Mouse (Mus musculus) embryonic facial prominence, embryonic 11.5 days (tissue): ENCODE data around the gene Rom1. TPM values are rescaled to one million over a fixed set of nuclear protein-coding genes. Genes with fewer than 3 reads are reported as not detected.

ENCODE experiments used
- ATAC-seq: fragments of 200-750 bp; cut with Nextera tagmentation; replicated peaks from 2 replicates; pipeline ENCODE4 v1.8.0; 2017; ENCODE audit warnings: low read depth; ENCODE audit not compliant: insufficient number of reproducible peaks, low FRiP score, low TSS enrichment
- DNase-seq: peaks from one replicate; pipeline ENCODE4 v3.0.0-alpha.2; 2015; ENCODE audit warnings: low spot score
- H3K27ac ChIP-seq: fragments of 300-500 bp; sonication (generic); replicated peaks from 2 replicates; pipeline ENCODE4 v1.5.1; 2014; ENCODE audit warnings: mild to moderate bottlenecking, low read depth, low read length, control low read depth
- H3K27me3 ChIP-seq: fragments of 300-500 bp; sonication (generic); 2 replicates; pipeline ENCODE4 v1.6.1; 2014; ENCODE audit warnings: mild to moderate bottlenecking, low read length, moderate library complexity, mixed read lengths; ENCODE audit not compliant: control insufficient read depth, insufficient read depth
- H3K36me3 ChIP-seq: fragments of 300-500 bp; sonication (generic); replicated peaks from 2 replicates; pipeline ENCODE4 v1.6.1; 2014; ENCODE audit warnings: low read depth, mild to moderate bottlenecking, low read length, moderate library complexity, mixed read lengths; ENCODE audit not compliant: control insufficient read depth, insufficient read depth
- H3K4me1 ChIP-seq: fragments of 300-500 bp; sonication (generic); 2 replicates; pipeline ENCODE4 v1.6.1; 2014; ENCODE audit warnings: low read length, mixed read lengths; ENCODE audit not compliant: control insufficient read depth, insufficient read depth
- H3K4me2 ChIP-seq: fragments of 300-500 bp; sonication (generic); 2 replicates; pipeline ENCODE4 v1.6.1; 2014; ENCODE audit warnings: low read depth, mild to moderate bottlenecking, control low read depth, low read length, moderate library complexity
- H3K4me3 ChIP-seq: fragments of 300-500 bp; sonication (generic); 2 replicates; pipeline ENCODE4 v1.5.1; 2014; ENCODE audit warnings: low read depth, low read length, control low read depth
- H3K9ac ChIP-seq: fragments of 300-500 bp; sonication (generic); replicated peaks from 2 replicates; pipeline ENCODE4 v1.6.1; 2014; ENCODE audit warnings: mild to moderate bottlenecking, control low read depth, low read length
- H3K9me3 ChIP-seq: fragments of 300-500 bp; sonication (generic); replicated peaks from 2 replicates; pipeline ENCODE4 v1.6.1; 2016; ENCODE audit warnings: mild to moderate bottlenecking, low read length, inconsistent platforms, mixed read lengths; ENCODE audit not compliant: control insufficient read depth
- WGBS: fragments of 180-500 bp; shearing (Covaris S2); extraction: QIAGEN DNeasy Blood & Tissue Kit; methylation state at CpG from one replicate; pipeline ENCODE4 v1.1.7; 2014; 5-methylcytosine and 5-hydroxymethylcytosine counted together
- polyA plus RNA-seq: library from polyadenylated mRNA; unstranded; fragments of >200 nt; fragmentation: Nextera tagmentation; extraction: Ambion mirVana; gene quantifications from 2 replicates; pipeline ENCODE4 v1.2.1, GENCODE M21; 2014

The Rom1 gene
- polyA plus RNA-seq, 1 experiment from 2014 or later: 0.81 TPM

DNA sequence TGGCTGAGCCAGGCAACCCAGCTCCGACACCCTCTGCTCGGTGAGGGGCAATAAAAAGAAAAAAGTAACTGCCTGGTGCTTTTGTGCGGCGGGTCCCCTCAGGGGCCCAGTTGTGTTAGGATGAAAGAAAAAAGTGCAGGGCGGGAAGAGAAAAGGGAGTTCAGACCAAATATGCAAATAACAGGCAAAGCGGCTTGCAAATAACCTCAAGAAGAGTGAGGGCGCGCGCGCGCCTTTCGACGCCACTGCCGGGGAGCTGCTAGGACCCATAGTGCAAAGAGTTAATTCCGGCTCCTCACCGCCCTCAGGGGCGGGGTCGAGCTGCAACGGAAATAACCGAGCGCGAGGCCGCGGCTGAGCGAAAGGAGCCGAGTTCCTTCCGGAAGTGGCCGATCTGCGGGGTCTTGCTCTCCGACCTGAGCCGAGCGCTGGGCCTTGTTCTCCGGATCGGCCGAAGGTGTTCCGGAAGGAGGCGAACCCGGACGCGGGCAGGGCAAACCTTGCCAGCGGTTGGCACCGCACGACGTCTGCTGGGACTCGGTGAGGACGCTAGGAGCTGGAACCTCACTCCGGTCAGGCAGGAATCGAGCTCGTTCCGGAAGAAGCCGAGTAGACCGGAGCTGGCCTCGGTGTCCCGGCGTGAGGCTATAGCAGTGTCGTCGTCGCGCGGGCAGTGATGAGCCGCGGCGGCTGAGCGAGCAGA, 12.5 kb upstream of the Rom1 start, which contains the start of gene Mta2:
Mta2 (plus strand) TSS at position 361 of the 703 bp plus-strand sequence.
- peaks cover 14% of the 10 kb centered on the region for H3K36me3 ChIP-seq
- peak within 1 kb of the TSS; percentile 59 for H3K4me2 ChIP-seq
- peak within 1 kb of the TSS; percentile 99 for H3K9ac ChIP-seq
- under 1% methylated on average over 64 of the region's 64 CpGs for WGBS
- peak within 1 kb of the TSS; percentile 97 for H3K27ac ChIP-seq
- H3K4me1 ChIP-seq: peaks cover 3% of the 10 kb centered on the region; the same call in 1 of the 2 replicates
- peak within 1 kb of the TSS; percentile 97 for H3K4me3 ChIP-seq
- DNase-seq (peak; percentile 98), ATAC-seq (peak; percentile 89)
- H3K27me3 ChIP-seq: no peaks in the 10 kb centered on the region
- H3K9me3 ChIP-seq: no peaks in the 10 kb centered on the region

DNA sequence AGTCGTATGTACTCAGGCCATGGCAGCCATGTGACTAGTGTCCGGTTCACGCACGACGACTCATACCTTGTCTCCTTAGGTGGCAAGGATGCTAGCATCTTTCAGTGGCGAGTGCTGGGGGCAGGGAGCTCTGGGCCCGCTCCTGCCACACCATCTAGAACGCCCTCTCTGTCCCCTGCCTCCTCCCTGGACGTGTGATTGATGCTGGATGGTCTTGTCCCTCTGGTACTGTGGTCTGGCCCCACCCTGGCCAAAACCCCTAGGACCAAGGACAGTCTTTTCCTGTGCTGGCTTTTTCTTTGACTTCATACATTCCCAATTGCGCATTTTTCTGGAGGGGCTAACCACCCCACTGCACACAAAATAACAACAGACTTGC, 12.0 kb upstream of the Rom1 start:
- Histone ChIP-seq H3K9me3 (no peaks in the 10 kb centered on the region), H3K4me1 (peaks cover 3% of the 10 kb centered on the region; the same call in 1 of the 2 replicates), H3K4me2 (peak overlapping the region; percentile 59), H3K9ac (peak overlapping the region; percentile 99), H3K36me3 (peaks cover 10% of the 10 kb centered on the region), H3K27ac (no peak overlapping the region), H3K27me3 (no peaks in the 10 kb centered on the region), H3K4me3 (peak overlapping the region; percentile 97)
- WGBS: 42% methylated on average over 10 of the region's 10 CpGs
- ATAC-seq (peak; percentile 36), DNase-seq (no peak)

DNA sequence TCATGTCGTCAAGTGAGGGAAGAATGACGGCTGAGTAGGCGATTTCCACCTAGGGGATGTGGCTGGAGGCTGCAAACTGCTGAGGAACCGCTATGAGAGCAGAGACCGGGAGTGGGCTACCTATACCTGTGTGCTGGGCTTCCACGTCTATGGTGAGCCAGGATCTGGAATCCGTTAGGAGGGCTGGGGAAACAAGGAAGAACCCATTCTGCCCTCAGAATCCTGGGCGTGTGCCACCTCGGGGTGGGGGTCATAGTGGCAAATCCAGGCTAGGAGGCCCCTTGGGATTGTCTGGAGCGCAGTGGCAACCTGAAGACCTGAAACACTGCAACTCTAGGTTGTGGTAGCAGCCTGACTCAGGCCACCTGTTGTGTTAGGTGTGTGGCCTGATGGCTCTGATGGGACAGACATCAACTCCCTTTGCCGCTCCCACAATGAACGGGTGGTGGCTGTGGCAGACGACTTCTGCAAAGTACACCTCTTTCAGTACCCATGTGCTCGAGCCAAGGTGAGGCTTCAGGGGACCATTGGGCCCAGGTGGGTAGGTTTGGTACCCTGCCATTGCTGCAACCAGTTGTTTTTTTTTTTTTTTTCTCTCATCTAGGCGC, 11.5 kb upstream of the Rom1 start:
- peaks cover 3% of the 10 kb centered on the region; the same call in 1 of the 2 replicates for H3K4me1 ChIP-seq
- H3K36me3 ChIP-seq: peaks cover 8% of the 10 kb centered on the region; the same call in 1 of the 2 replicates
- no peak overlapping the region; the same call in 1 of the 2 replicates for H3K9ac ChIP-seq
- no peak for ATAC-seq
- no peaks in the 10 kb centered on the region for H3K27me3 ChIP-seq
- DNase-seq: no peak
- 79% methylated on average over 15 of the region's 15 CpGs for WGBS
- no peak overlapping the region for H3K4me2 ChIP-seq
- H3K4me3 ChIP-seq: no peak overlapping the region; the same call in 1 of the 2 replicates
- H3K27ac ChIP-seq: no peak overlapping the region
- no peaks in the 10 kb centered on the region for H3K9me3 ChIP-seq

DNA sequence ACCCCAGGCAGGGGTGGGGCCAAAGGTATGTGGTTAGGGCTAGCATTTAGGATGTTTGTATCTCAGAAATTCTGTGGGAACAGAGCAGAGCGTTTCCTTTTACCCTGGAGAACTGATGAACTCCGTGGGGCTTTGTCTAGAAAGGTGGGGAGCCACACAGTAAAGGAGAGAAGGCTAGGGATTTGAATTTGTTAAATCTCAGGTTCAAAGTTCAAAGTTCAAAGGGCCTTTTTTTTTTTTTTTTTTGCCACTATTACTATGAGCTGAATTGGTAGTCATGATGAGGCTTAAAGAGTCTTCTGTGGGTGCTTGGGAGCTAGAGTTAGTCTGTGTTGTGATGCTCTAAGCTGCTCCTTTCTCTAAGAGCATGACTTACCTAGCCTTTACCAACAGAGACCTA, 7.6 kb upstream of the Rom1 start:
- 84% methylated on average over 2 of the region's 2 CpGs for WGBS
- H3K27me3 ChIP-seq: no peaks in the 10 kb centered on the region
- peaks cover 2% of the 10 kb centered on the region; the same call in 1 of the 2 replicates for H3K36me3 ChIP-seq
- H3K9ac ChIP-seq: no peak overlapping the region
- ATAC-seq (no peak), DNase-seq (no peak)
- no peak overlapping the region for H3K27ac ChIP-seq
- H3K4me2 ChIP-seq: no peak overlapping the region
- no peaks in the 10 kb centered on the region for H3K9me3 ChIP-seq
- H3K4me3 ChIP-seq: no peak overlapping the region
- no peaks in the 10 kb centered on the region; the same call in 1 of the 2 replicates for H3K4me1 ChIP-seq

DNA sequence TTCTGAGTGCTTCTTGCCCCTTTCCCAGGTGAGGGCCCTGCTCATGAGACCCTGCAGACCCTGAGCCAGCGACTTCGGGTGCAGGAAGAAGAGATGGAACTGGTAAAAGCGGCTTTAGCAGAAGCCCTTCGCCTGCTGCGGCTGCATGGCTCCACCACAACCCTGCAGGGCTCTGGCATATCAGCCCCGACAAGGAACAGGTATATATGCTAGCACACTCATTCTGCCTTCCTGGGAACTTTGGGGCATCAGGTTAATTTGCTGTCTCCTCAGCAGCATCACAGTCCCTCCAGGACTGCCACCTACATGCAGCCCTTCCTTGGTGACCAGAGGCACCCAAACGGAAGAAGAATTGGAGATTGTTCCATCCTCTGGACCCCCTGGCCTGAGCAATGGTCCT, 1.6 kb upstream of the Rom1 start:
- Histone ChIP-seq H3K27ac (no peak overlapping the region), H3K9me3 (no peaks in the 10 kb centered on the region), H3K4me2 (peak overlapping the region; percentile 81), H3K36me3 (no peaks in the 10 kb centered on the region), H3K4me3 (peak overlapping the region; percentile 71; the same call in 1 of the 2 replicates), H3K4me1 (no peaks in the 10 kb centered on the region), H3K9ac (peak overlapping the region; percentile 83), H3K27me3 (no peaks in the 10 kb centered on the region)
- no peak for ATAC-seq
- WGBS: 86% methylated on average over 7 of the region's 7 CpGs
- no peak for DNase-seq

DNA sequence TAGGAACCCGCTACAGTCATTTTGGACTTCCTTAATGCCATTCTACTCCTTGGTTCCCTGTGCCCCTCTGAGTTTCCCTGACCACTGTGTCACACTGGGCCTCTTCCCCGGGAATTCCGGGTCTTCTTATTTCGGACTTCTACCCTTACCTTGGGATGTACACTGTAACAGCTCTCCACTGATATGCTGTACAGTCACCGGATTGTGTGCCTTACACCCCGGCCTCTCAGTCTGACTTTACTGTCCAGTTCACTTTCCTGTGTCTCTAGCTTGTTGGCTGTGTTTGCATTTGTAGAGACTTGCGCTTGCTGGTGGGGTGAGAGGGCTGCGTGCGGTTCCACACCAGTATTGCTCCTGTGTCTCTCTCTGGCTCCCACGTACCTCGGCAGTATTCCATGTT, 961 bp upstream of the Rom1 start:
- no peaks in the 10 kb centered on the region for H3K27me3 ChIP-seq
- ATAC-seq (no peak), DNase-seq (no peak)
- peak overlapping the region; percentile 81 for H3K4me2 ChIP-seq
- H3K9ac ChIP-seq: peak overlapping the region; percentile 83
- no peaks in the 10 kb centered on the region for H3K4me1 ChIP-seq
- H3K27ac ChIP-seq: peak overlapping the region; percentile 47; the same call in 1 of the 2 replicates
- H3K4me3 ChIP-seq: peak overlapping the region; percentile 71
- no peaks in the 10 kb centered on the region for H3K36me3 ChIP-seq
- H3K9me3 ChIP-seq: no peaks in the 10 kb centered on the region
- WGBS: 14% methylated on average over 11 of the region's 11 CpGs

DNA sequence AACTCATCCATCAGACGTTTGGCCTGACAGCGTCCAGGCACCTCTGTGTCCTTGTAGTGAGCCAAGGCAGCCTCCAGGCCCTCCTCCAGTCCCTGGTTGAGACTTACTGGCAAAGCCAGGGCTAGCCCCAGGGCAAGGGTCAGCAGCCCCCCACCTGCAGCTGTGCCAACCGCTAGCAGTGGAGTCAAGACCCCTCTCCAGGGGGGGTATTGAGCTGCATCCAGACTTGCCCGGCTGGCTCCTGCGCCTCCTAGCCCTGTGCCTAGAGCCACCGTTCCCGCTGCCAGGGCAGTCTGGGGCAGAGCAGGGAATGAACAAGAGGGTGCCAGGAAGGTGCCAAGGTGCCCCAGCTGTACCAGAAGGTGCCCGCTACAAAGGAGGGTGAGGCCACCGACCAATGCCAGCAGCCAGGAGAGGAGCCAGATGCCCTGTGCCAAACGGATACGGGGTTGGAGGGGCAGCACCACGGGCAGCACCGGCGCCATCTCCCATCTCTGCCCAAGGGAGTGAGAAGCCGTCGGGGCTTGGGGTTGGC, 400 bp downstream of the Rom1 start:
- Histone ChIP-seq H3K9me3 (no peaks in the 10 kb centered on the region), H3K36me3 (no peaks in the 10 kb centered on the region), H3K27me3 (no peaks in the 10 kb centered on the region), H3K9ac (peak overlapping the region; percentile 83), H3K4me3 (peak overlapping the region; percentile 71), H3K4me2 (peak overlapping the region; percentile 81), H3K27ac (peak overlapping the region; percentile 47; the same call in 1 of the 2 replicates), H3K4me1 (no peaks in the 10 kb centered on the region)
- 17% methylated on average over 12 of the region's 16 CpGs for WGBS
- DNase-seq (no peak), ATAC-seq (no peak; the same call in 1 of the 2 replicates)
